Mouse (Mus musculus) CH12.LX (cell line): Measurements from ENCODE around the gene Rrbp1. TPM values are rescaled to one million over a fixed set of nuclear protein-coding genes. Genes with fewer than 3 reads are reported as not detected.

ENCODE experiments used
- DNase-seq: peaks from one replicate; pipeline ENCODE4 v3.0.0-alpha.2; 2013; ENCODE audit errors: extremely low read depth
- H3K27ac ChIP-seq: 2 replicates; pipeline ENCODE4 v1.5.1; 2012; ENCODE audit warnings: low read depth, mild to moderate bottlenecking, control low read depth, moderate library complexity; ENCODE audit not compliant: insufficient read depth
- H3K27me3 ChIP-seq: replicated peaks from 2 replicates; pipeline ENCODE3; 2012; ENCODE audit warnings: inconsistent platforms
- H3K36me3 ChIP-seq, 2 experiments: replicated peaks in 1 of 2; 2 replicates each; pipeline versions ENCODE3 to v1.6.1; 2012; ENCODE audit warnings: inconsistent platforms in 1 of 2, low read length in 1 of 2, mild to moderate bottlenecking in 1 of 2, mixed read lengths in 1 of 2, moderate library complexity in 1 of 2; ENCODE audit not compliant: control insufficient read depth in 1 of 2, insufficient read depth in 1 of 2
- H3K4me1 ChIP-seq, 2 experiments: 2 replicates each; pipeline ENCODE4 v1.6.1; 2012; ENCODE audit warnings: inconsistent platforms in 1 of 2, moderate library complexity in 1 of 2; ENCODE audit not compliant: insufficient read depth in 2 of 2, control insufficient read depth in 1 of 2
- H3K4me2 ChIP-seq: 2 replicates; pipeline ENCODE4 v1.6.1; 2012; ENCODE audit warnings: low read depth, mild to moderate bottlenecking, control low read depth; ENCODE audit not compliant: poor library complexity, insufficient read depth, severe bottlenecking
- H3K4me3 ChIP-seq, 3 experiments: fragments of 150-350 bp in 1 of 3; sonication (generic) in 1 of 3; replicated peaks in 1 of 3; 2 replicates each; pipeline versions ENCODE3 to v1.5.1; 2011 to 2012; ENCODE audit warnings: low read depth in 2 of 3, low read length in 2 of 3, mild to moderate bottlenecking in 2 of 3, moderate library complexity in 2 of 3, control low read depth in 1 of 3, improper control_type of control experiment in 1 of 3, inconsistent platforms in 1 of 3, mixed read lengths in 1 of 3; ENCODE audit not compliant: poor library complexity in 1 of 3
- H3K79me2 ChIP-seq: replicated peaks from 2 replicates; pipeline ENCODE4 v1.6.1; 2012; ENCODE audit warnings: mild to moderate bottlenecking, moderate library complexity; ENCODE audit not compliant: control insufficient read depth, poor library complexity, insufficient read depth, severe bottlenecking; ENCODE audit errors: extremely low read depth
- H3K9ac ChIP-seq: 2 replicates; pipeline ENCODE4 v1.6.1; 2012; ENCODE audit warnings: low read depth, mild to moderate bottlenecking, control low read depth, moderate library complexity; ENCODE audit not compliant: insufficient read depth
- H3K9me3 ChIP-seq: replicated peaks from 2 replicates; pipeline ENCODE3; 2012; ENCODE audit warnings: low read length, inconsistent platforms, mixed read lengths
- CTCF ChIP-seq, 2 experiments: IDR thresholded peaks in 1 of 2; conservative IDR thresholded peaks in 1 of 2; 2 replicates each; pipeline ENCODE4 v1.5.1; 2011 to 2012; ENCODE audit warnings: low read depth in 2 of 2, low read length in 2 of 2, improper control_type of control experiment in 1 of 2, inconsistent platforms in 1 of 2, mild to moderate bottlenecking in 1 of 2, moderate library complexity in 1 of 2
- ELF1 ChIP-seq: IDR thresholded peaks from 2 replicates; pipeline ENCODE4 v1.6.1; 2014; ENCODE audit warnings: low read depth, mild to moderate bottlenecking, inconsistent platforms, low read length, improper control_type of control experiment
- JUN ChIP-seq: IDR thresholded peaks from 2 replicates; pipeline ENCODE4 v1.6.1; 2011; ENCODE audit warnings: low read depth, mild to moderate bottlenecking, low read length, improper control_type of control experiment, moderate library complexity; ENCODE audit not compliant: insufficient read depth
- JUND ChIP-seq: conservative IDR thresholded peaks from 2 replicates; pipeline ENCODE4 v1.6.1; 2011; ENCODE audit warnings: low read depth, low read length, improper control_type of control experiment
- KAT2A ChIP-seq: IDR thresholded peaks from 2 replicates; pipeline ENCODE4 v1.6.1; 2012; ENCODE audit warnings: low read length, improper control_type of control experiment, inconsistent platforms; ENCODE audit not compliant: insufficient replicate concordance
- MAFK ChIP-seq: IDR thresholded peaks from 2 replicates; pipeline ENCODE4 v1.6.1; 2011; ENCODE audit warnings: low read length, improper control_type of control experiment; ENCODE audit not compliant: insufficient replicate concordance
- MAX ChIP-seq: IDR thresholded peaks from 2 replicates; pipeline ENCODE4 v1.6.1; 2011; ENCODE audit warnings: low read length, improper control_type of control experiment
- MAZ ChIP-seq: IDR thresholded peaks from 2 replicates; pipeline ENCODE4 v1.6.1; 2012; ENCODE audit warnings: low read depth, mild to moderate bottlenecking, inconsistent platforms, low read length, improper control_type of control experiment, moderate library complexity
- NELFE ChIP-seq: IDR thresholded peaks from 2 replicates; pipeline ENCODE4 v1.6.1; 2011; ENCODE audit warnings: low read depth, low read length, improper control_type of control experiment
- NRF1 ChIP-seq: IDR thresholded peaks from 2 replicates; pipeline ENCODE4 v1.6.1; 2014; ENCODE audit warnings: low read depth, mild to moderate bottlenecking, inconsistent platforms, low read length, improper control_type of control experiment, moderate library complexity
- PAX5 ChIP-seq: IDR thresholded peaks from 2 replicates; pipeline ENCODE4 v1.6.1; 2012; ENCODE audit warnings: low read length, inconsistent platforms, mixed read lengths
- RAD21 ChIP-seq: IDR thresholded peaks from 2 replicates; pipeline ENCODE4 v1.6.1; 2011; ENCODE audit warnings: low read depth, mild to moderate bottlenecking, low read length, improper control_type of control experiment, moderate library complexity
- RCOR1 ChIP-seq: conservative IDR thresholded peaks from 2 replicates; pipeline ENCODE4 v1.6.1; 2012; ENCODE audit warnings: low read depth, mild to moderate bottlenecking, inconsistent platforms, low read length, improper control_type of control experiment
- SMC3 ChIP-seq: IDR thresholded peaks from 2 replicates; pipeline ENCODE4 v1.6.1; 2011; ENCODE audit warnings: low read depth, low read length, improper control_type of control experiment
- USF1 ChIP-seq: IDR thresholded peaks from 2 replicates; pipeline ENCODE4 v1.6.1; 2014; ENCODE audit warnings: low read depth, mild to moderate bottlenecking, inconsistent platforms, low read length, improper control_type of control experiment
- USF2 ChIP-seq: conservative IDR thresholded peaks from 2 replicates; pipeline ENCODE4 v1.6.1; 2011; ENCODE audit warnings: low read depth, low read length, improper control_type of control experiment
- ZKSCAN1 ChIP-seq: IDR thresholded peaks from 2 replicates; pipeline ENCODE4 v1.6.1; 2012; ENCODE audit warnings: low read depth, inconsistent platforms, low read length, improper control_type of control experiment, borderline replicate concordance
- ZNF384 ChIP-seq: IDR thresholded peaks from 2 replicates; pipeline ENCODE4 v1.6.1; 2012; ENCODE audit warnings: low read depth, low read length, improper control_type of control experiment, inconsistent platforms
- dilution Hi-C: fragments of 300-500 bp; cut with MboI; formaldehyde crosslinking; loops from 2 replicates; pipeline ENCODE4 v1.14.3; 2020; ENCODE audit warnings: low sequenced_read_pairs; ENCODE audit not compliant: extremely low pct_unique_long_range_greater_than_20kb, extremely low pct_ligation_motif_present
- in situ Hi-C: fragments of 300-500 bp; cut with MboI; formaldehyde crosslinking; loops from 3 replicates; pipeline ENCODE4 v1.14.3; 2019; ENCODE audit warnings: low sequenced_read_pairs, low pct_ligation_motif_present, low pct_unique_long_range_greater_than_20kb, mixed read lengths
- polyA plus RNA-seq: library from polyadenylated mRNA; unstranded; fragments of >175 nt; gene quantifications from 2 replicates; pipeline ENCODE4 v1.2.1, GENCODE M21; 2012; ENCODE audit warnings: low read depth; ENCODE audit not compliant: insufficient read length
- total RNA-seq, 2 experiments: library from RNA; depleted of rRNA; stranded (reverse); fragments of 300-350 nt in 1 of 2; fragments of >200 nt in 1 of 2; gene quantifications; 2 replicates each; pipeline ENCODE4 v1.2.3; 2012 to 2014

Rrbp1 gene
- total and polyA plus RNA-seq, 3 experiments: 42.4 to 127 (median 49.3) TPM

DNA sequence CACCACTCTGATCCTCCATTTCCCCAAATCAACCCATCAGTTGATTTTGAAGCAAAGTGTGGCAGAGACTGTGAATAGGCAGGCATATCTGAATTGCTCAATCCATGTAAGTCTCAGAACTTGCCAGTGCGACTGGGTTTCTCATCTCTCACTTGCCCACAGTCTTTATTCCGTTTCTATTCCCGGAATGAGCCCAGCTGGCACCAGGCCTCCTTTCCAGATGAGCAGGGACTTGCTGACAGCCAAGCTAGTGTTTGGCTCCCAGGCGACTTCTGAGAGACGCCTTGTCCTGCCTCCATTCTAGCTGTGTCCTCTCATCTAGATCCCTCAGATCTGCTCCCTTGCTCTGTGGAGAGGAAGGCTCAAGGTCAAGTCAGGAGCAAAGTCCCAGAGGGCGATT lies 33.7 kb upstream of the Rrbp1 start:
- no peak for TF ChIP-seq JUN
- TF ChIP-seq MAX: no peak
- TF ChIP-seq MAZ: no peak
- no peak for TF ChIP-seq MAFK
- TF ChIP-seq USF2: no peak
- no peak overlapping the region for H3K9ac ChIP-seq
- no peak overlapping the region for H3K27ac ChIP-seq
- no peak overlapping the region for H3K4me2 ChIP-seq
- no peaks in the 10 kb centered on the region for H3K36me3 ChIP-seq
- H3K27me3 ChIP-seq: no peaks in the 10 kb centered on the region
- no peaks in the 10 kb centered on the region for H3K79me2 ChIP-seq
- H3K9me3 ChIP-seq: peaks cover 16% of the 10 kb centered on the region
- peaks cover 0 to 22% of the 10 kb centered on the region in 2 experiments; a peak in 2 of 4 replicates for H3K4me1 ChIP-seq
- in situ Hi-C loops (no loop called here), dilution Hi-C loops (no loop called here)
- no peak for DNase-seq
- no peak overlapping the region for H3K4me3 ChIP-seq

DNA sequence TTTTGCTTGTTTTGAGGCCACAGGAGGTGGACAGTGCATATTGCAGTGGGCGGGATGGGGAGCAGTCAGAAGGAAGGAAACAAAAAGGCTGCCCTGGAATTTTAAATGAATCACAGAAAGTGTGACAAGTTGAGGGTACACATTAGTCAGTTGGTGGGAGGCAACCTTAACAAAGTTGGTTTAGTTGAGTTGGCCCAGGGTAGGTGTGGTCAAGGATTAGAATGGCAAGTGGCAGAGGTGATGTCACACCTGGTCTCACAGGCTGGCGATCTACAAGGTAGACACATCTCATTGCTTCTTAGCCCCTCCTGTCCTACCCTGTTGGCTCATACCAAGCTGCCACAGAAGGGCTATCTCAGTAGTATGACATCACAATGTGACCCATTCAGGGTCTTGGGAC lies 21.6 kb upstream of the Rrbp1 start, which contains the start of gene Banf2:
Banf2 (plus strand) TSS at position 396 of the 400 bp plus-strand sequence.
- no peaks in the 10 kb centered on the region for H3K79me2 ChIP-seq
- dilution Hi-C loops: no loop called here
- H3K9me3 ChIP-seq: peaks cover 1% of the 10 kb centered on the region
- no peaks in the 10 kb centered on the region for H3K36me3 ChIP-seq
- H3K9ac ChIP-seq: no peak within 1 kb of the TSS
- TF ChIP-seq RCOR1 (no peak), USF2 (no peak), SMC3 (no peak), MAZ (no peak), PAX5 (no peak), ELF1 (no peak), NRF1 (no peak), RAD21 (no peak), CTCF (conservative IDR thresholded peaks at IDR 0.05 in 1 of 2, IDR thresholded peaks at IDR 0.05 in 1 of 2; ENCODE audit: low read depth in 2 of 2, low read length in 2 of 2) (no peak), KAT2A (no peak)
- no peak within 1 kb of the TSS for H3K4me2 ChIP-seq
- no peak for DNase-seq
- no peak within 1 kb of the TSS for H3K4me3 ChIP-seq
- H3K27ac ChIP-seq: no peak within 1 kb of the TSS
- in situ Hi-C loops: no loop called here
- no peaks in the 10 kb centered on the region for H3K4me1 ChIP-seq
- H3K27me3 ChIP-seq: peaks cover 2% of the 10 kb centered on the region

DNA sequence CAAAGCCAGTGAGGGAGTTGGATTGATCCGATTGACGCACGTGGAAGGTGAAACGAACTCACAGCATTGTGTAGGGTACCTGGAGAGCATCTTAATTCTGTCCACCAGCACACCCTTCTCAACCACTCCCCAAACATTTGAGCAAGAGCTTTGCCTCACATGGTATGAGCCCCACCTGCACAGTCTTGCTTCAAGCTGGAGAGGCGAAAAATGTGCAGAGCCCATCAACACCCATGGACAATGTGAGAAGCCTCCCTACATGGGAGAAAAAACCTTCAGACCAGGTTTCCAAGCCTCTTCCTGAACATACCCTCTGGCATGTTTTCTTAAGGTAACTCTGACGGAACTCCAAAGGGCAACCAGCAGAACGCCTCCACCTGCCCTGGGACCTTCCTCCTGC lies 19.7 kb upstream of the Rrbp1 start:
- in situ Hi-C loops: no loop called here
- no peak for TF ChIP-seq JUND
- TF ChIP-seq SMC3: no peak
- TF ChIP-seq USF1: no peak
- no peak for TF ChIP-seq PAX5
- TF ChIP-seq ZKSCAN1: no peak
- TF ChIP-seq NELFE: no peak
- TF ChIP-seq ZNF384: no peak

More for the DNA sequence above, 19.7 kb upstream of the Rrbp1 start:
- H3K9me3 ChIP-seq: no peaks in the 10 kb centered on the region
- no peak for DNase-seq
- no peaks in the 10 kb centered on the region for H3K4me1 ChIP-seq
- dilution Hi-C loops: no loop called here
- no peaks in the 10 kb centered on the region for H3K79me2 ChIP-seq
- H3K27me3 ChIP-seq: peaks cover 2% of the 10 kb centered on the region
- H3K4me2 ChIP-seq: no peak overlapping the region
- H3K27ac ChIP-seq: no peak overlapping the region
- H3K4me3 ChIP-seq: no peak overlapping the region
- H3K36me3 ChIP-seq: no peaks in the 10 kb centered on the region
- H3K9ac ChIP-seq: no peak overlapping the region
